Mouse (Mus musculus) intestine, postnatal 0 days (tissue): ENCODE measurements around the gene Cgrrf1. TPM values are rescaled to one million over a fixed set of nuclear protein-coding genes. Genes with fewer than 3 reads are reported as not detected.

Source experiments
- ATAC-seq: fragments of 200-750 bp; cut with Nextera tagmentation; 2 replicates; pipeline ENCODE4 v1.8.0; 2017; ENCODE audit warnings: mild to moderate bottlenecking, moderate TSS enrichment, moderate library complexity
- H3K27ac ChIP-seq: fragments of 300-500 bp; sonication (generic); 2 replicates; pipeline ENCODE4 v1.5.1; 2014; ENCODE audit warnings: mild to moderate bottlenecking, low read depth, low read length, moderate library complexity
- H3K27me3 ChIP-seq: fragments of 300-500 bp; sonication (generic); replicated peaks from 2 replicates; pipeline ENCODE4 v1.6.1; 2014; ENCODE audit warnings: low read length, mixed read lengths; ENCODE audit not compliant: control insufficient read depth, insufficient read depth
- H3K36me3 ChIP-seq: fragments of 300-500 bp; sonication (generic); 2 replicates; pipeline ENCODE4 v1.6.1; 2014; ENCODE audit warnings: mild to moderate bottlenecking, moderate library complexity; ENCODE audit not compliant: control insufficient read depth, insufficient read depth
- H3K4me1 ChIP-seq: fragments of 300-500 bp; sonication (generic); replicated peaks from 2 replicates; pipeline ENCODE4 v1.6.1; 2014; ENCODE audit warnings: antibody characterized with exemption, low read length, mixed read lengths; ENCODE audit not compliant: control insufficient read depth, insufficient read depth
- H3K4me2 ChIP-seq: fragments of 300-500 bp; sonication (generic); replicated peaks from 2 replicates; pipeline ENCODE4 v1.6.1; 2014; ENCODE audit warnings: low read depth, mild to moderate bottlenecking, moderate library complexity
- H3K4me3 ChIP-seq: fragments of 300-500 bp; sonication (generic); 2 replicates; pipeline ENCODE4 v1.5.1; 2014; ENCODE audit warnings: low read depth, low read length
- H3K9ac ChIP-seq: fragments of 300-500 bp; sonication (generic); 2 replicates; pipeline ENCODE4 v1.6.1; 2014; ENCODE audit warnings: mild to moderate bottlenecking, low read depth, low read length
- H3K9me3 ChIP-seq: fragments of 300-500 bp; sonication (generic); 2 replicates; pipeline ENCODE4 v1.6.1; 2016; ENCODE audit warnings: mixed run types; ENCODE audit not compliant: control insufficient read depth
- CTCF ChIP-seq: sonication (generic); IDR thresholded peaks from 2 replicates; pipeline ENCODE4 v1.5.1; 2016; ENCODE audit warnings: low read depth, mild to moderate bottlenecking, control low read depth, antibody characterized with exemption, moderate library complexity
- WGBS: fragments of 180-500 bp; shearing (Covaris S2); extraction: QIAGEN DNeasy Blood & Tissue Kit; methylation state at CpG from one replicate; pipeline ENCODE4 v1.1.7; 2014; 5-methylcytosine and 5-hydroxymethylcytosine counted together
- polyA plus RNA-seq: library from polyadenylated mRNA; unstranded; fragments of >200 nt; fragmentation: Nextera tagmentation; extraction: Ambion mirVana; gene quantifications from 2 replicates; pipeline ENCODE4 v1.2.1, GENCODE M21; 2015

The Cgrrf1 gene
- polyA plus RNA-seq: 31.0 and 35.3 TPM in 2 replicates

DNA sequence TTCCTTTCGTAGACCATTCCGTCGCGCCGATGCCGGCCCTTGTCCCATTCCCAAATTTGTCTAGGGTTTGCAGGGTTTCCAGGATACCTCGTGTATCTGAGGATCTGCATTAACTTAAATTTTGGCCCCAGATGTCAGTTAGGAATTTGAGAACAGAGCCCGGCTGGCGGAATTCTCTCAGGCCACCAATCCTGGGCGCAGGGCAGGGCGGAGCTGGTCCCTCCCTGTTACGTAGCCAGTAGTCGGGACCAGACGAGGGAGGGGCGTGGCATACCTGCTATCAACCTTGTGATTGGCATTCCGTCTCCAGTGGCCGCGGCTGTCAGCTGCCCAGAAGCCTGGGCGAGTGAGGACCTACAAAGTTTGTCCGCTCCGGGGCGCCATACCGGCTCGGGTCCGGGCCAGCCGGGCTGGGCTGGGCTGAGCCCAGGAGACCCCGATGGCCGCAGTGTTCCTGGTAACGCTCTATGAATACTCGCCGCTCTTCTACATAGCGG lies at the start of gene Cgrrf1:
TSS of gene Cgrrf1 (plus strand) at position 289 of the 497 bp plus-strand sequence.
- Histone ChIP-seq H3K4me1 (no peaks in the 10 kb centered on the region), H3K27ac (peak within 1 kb of the TSS; percentile 80), H3K9me3 (no peaks in the 10 kb centered on the region), H3K9ac (peak within 1 kb of the TSS; percentile 78), H3K4me3 (peak within 1 kb of the TSS; percentile 90), H3K27me3 (no peaks in the 10 kb centered on the region), H3K36me3 (no peaks in the 10 kb centered on the region), H3K4me2 (peak within 1 kb of the TSS; percentile 94)
- peak; percentile 99 for ATAC-seq
- WGBS: under 1% methylated on average over 32 of the region's 32 CpGs
- TF ChIP-seq CTCF: peak; percentile 64

DNA sequence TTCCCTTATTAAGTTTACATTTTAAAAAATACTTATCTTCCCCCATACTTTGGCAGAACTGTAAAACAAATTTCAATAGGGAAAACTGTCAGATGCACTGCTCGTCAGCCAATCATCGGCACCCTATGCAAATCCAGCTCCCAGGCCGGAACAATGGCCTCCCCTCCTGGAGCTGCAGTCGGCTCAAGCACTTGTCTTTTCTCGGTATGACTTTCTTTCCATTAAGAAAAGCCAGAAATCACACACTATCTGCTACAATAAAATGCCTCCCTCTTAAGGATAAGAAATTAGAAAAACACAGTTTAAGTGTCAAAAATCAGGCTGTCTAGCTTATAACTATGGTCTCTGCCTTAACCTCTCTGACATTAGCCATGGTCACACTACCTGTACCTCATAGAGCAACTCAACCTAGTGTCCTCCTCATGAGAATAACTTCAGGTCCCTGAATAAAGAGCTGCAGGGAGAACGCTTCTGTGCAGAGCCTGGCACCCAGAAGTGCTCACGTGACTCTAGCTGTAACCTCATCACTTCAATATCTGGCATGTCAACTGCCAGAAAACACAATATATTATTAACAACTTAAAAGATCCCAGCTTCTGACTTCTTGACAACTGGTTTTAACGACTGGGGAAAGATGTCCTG lies 49.6 kb upstream of the Cgrrf1 start:
- Histone ChIP-seq H3K4me2 (no peak overlapping the region), H3K27ac (no peak overlapping the region), H3K27me3 (no peaks in the 10 kb centered on the region), H3K9me3 (0 out of 2 replicates have a peak, but pooled peaks cover 5% of the 10 kb centered on the region), H3K9ac (no peak overlapping the region), H3K4me3 (no peak overlapping the region), H3K36me3 (peaks cover 26% of the 10 kb centered on the region), H3K4me1 (peaks cover 7% of the 10 kb centered on the region)
- ATAC-seq: no peak
- TF ChIP-seq CTCF: no peak
- WGBS: 84% methylated on average over 8 of the region's 8 CpGs

DNA sequence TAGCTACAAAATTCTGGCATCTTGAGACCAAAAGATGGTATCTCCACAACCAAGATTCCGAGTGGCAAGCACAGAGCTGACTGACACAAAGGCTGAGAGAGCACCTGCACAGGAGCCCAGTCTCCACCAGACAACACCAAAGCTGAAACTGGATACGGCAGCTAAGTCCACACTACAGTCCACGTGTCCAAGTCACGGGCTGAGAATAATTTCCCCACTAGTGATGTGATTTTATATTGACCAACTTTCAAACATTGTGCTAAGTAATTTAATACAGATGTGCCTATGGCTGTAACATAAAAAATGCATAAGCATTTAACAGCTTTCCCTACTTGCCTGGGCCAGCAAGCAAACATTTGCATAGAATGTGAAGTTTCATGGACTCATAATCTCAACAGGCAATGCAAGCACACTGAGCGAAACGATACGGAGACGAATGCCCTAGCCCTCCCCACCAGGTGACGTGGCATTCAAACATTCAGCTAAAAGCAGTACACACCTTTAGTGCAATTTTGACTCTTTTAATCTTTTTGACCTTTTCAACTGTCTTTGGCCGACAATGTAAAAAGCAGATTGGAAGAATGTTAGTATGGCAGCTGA lies 48.5 kb upstream of the Cgrrf1 start:
- peaks cover 18% of the 10 kb centered on the region for H3K36me3 ChIP-seq
- no peak for ATAC-seq
- H3K9me3 ChIP-seq: 0 out of 2 replicates have a peak, but pooled peaks cover 5% of the 10 kb centered on the region
- TF ChIP-seq CTCF: no peak
- no peak overlapping the region for H3K9ac ChIP-seq
- H3K27me3 ChIP-seq: no peaks in the 10 kb centered on the region
- H3K4me1 ChIP-seq: peaks cover 9% of the 10 kb centered on the region
- H3K4me2 ChIP-seq: no peak overlapping the region
- 83% methylated on average over 10 of the region's 10 CpGs for WGBS
- no peak overlapping the region for H3K4me3 ChIP-seq
- no peak overlapping the region for H3K27ac ChIP-seq

DNA sequence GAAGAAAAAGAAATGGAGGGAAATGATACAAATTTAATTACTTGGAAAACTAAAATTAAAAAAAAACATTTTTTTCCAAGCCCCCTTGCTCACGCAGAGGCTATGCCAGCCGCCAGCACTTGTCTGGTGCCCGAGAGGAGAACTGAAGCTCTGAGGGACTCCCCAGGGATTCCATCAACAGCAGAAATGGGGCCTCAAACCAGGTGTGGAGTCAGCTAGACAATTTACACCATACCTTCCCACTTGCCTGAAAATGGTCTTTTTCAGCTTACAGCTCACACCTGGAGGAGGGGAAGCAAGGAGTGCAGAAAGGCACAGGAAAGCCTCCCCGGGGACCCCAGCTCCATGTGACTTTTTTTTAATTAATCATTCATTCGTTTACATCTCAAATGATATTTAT lies 46.7 kb upstream of the Cgrrf1 start:
- ATAC-seq: no peak
- no peaks in the 10 kb centered on the region for H3K9me3 ChIP-seq
- H3K36me3 ChIP-seq: peaks cover 3% of the 10 kb centered on the region
- H3K9ac ChIP-seq: no peak overlapping the region
- TF ChIP-seq CTCF: no peak
- 88% methylated on average over 5 of the region's 5 CpGs for WGBS
- H3K27ac ChIP-seq: no peak overlapping the region
- peaks cover 9% of the 10 kb centered on the region for H3K4me1 ChIP-seq
- H3K4me2 ChIP-seq: no peak overlapping the region
- no peak overlapping the region for H3K4me3 ChIP-seq
- H3K27me3 ChIP-seq: no peaks in the 10 kb centered on the region

DNA sequence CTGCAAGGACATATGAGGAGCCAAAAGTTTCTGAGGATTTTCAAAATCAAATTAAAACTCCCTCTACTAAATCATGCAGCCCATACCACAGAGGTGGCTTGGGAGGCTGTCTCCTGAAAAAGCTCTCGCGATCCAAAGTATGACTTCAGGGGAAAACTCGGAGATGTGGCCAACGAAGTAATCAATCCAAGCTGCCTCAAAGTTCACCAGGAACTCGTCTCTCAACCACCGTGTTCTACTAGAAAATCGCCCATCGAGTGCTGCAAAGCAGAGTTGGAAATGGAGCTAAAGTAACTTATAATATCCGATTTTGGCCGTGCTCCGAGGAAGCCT lies 44.5 kb upstream of the Cgrrf1 start:
- H3K27ac ChIP-seq: peak overlapping the region; percentile 98
- peak overlapping the region; percentile 72 for H3K4me2 ChIP-seq
- ATAC-seq: no peak
- H3K4me1 ChIP-seq: peaks cover 9% of the 10 kb centered on the region
- H3K4me3 ChIP-seq: peak overlapping the region; percentile 90
- no peaks in the 10 kb centered on the region; the same call in 1 of the 2 replicates for H3K36me3 ChIP-seq
- peak overlapping the region; percentile 96 for H3K9ac ChIP-seq
- no peak for TF ChIP-seq CTCF
- no peaks in the 10 kb centered on the region for H3K27me3 ChIP-seq
- under 1% methylated on average over 11 of the region's 11 CpGs for WGBS
- H3K9me3 ChIP-seq: no peaks in the 10 kb centered on the region

DNA sequence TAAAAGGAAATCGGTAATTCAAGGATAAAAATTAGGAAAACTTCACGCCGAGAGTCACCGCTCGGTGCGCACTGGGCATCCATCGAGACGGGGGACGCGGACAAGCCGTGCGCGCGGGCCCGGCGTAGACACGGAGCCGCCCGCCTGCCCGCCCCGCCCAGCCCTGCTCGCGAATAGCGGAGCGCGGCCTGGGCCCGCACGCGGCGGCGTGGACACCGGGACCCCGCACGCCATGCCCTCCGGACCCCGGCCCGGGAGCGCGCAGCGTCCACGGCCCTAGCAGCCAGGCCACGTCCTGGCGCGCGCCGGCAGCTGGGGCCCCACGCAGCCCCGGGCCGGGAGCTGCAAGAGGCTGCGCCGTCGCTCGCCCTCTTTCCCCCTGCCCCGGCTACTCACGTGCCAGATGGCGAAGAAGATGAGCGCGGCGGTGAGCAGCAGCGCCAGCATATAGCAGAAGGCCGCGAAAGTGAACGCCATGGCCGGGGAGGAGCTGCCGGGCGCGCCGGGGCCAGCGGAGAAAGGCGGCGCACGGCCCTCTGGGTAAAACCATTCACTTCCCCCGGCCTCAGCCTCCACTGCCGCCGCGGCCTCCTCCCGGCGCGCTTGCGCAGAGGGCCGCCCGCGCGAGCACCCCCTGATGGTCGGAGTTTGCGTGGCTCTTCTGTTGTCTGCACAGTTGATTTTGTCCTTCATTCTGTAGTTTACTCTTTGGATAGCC lies 44.0 kb upstream of the Cgrrf1 start, which contains the start of gene Cnih1:
TSS of gene Cnih1 (minus strand) at position 625 of the 718 bp plus-strand sequence.
- H3K4me3 ChIP-seq: peak within 1 kb of the TSS; percentile 90
- peaks cover 9% of the 10 kb centered on the region for H3K4me1 ChIP-seq
- H3K4me2 ChIP-seq: peak within 1 kb of the TSS; percentile 72
- WGBS: under 1% methylated on average over 58 of the region's 86 CpGs
- H3K36me3 ChIP-seq: no peaks in the 10 kb centered on the region; the same call in 1 of the 2 replicates
- TF ChIP-seq CTCF: peak; percentile 92
- peak within 1 kb of the TSS; percentile 96 for H3K9ac ChIP-seq
- no peaks in the 10 kb centered on the region for H3K27me3 ChIP-seq
- peak within 1 kb of the TSS; percentile 98 for H3K27ac ChIP-seq
- ATAC-seq: peak; percentile 95
- no peaks in the 10 kb centered on the region for H3K9me3 ChIP-seq
